Comparison of ENCODE assay signal across 9 mouse cellular contexts in genomic region chr9:123238256-123239045, GRCm38 (mm10). TPM values are rescaled to one million over a fixed set of nuclear protein-coding genes. Genes with fewer than 3 reads are reported as not detected.
DNase-seq lines count a peak whose midpoint lies in the region; ATAC-seq and TF ChIP-seq lines count a peak whose summit lies in the region.
"Had no signal": no experiment of that assay in that cellular context is flagged by ENCODE, and none has a peak within 500 bp of the region (broad histone marks: within the 10 kb centered on the region; RNA-seq: fewer than 3 reads in every experiment).

No protein-coding gene starts in this region.

- 43% methylated on average over 4 of the region's 4 CpGs for WGBS in heart, embryonic 12.5 days

- H3K9me3 ChIP-seq in heart, embryonic 12.5 days (replicated peaks), result no peaks in the 10 kb centered on the region

- ATAC-seq in heart, embryonic 12.5 days (ENCODE audit: insufficient number of reproducible peaks, low FRiP score), result 0 out of 2 replicates have a peak, but pooled peaks have one; percentile 34

- H3K4me2 ChIP-seq in heart, embryonic 12.5 days, result no peak overlapping the region

- TF ChIP-seq CTCF in brain, embryonic 14.5 days (IDR thresholded peaks at IDR 0.05; ENCODE audit: borderline replicate concordance, extremely low read depth, insufficient read depth, insufficient read length), result no peak

- H3K27ac ChIP-seq in heart, embryonic 12.5 days (ENCODE audit: poor library complexity, severe bottlenecking), result peak overlapping the region; percentile 56
- H3K27ac ChIP-seq: layer of hippocampus, adult 2 months had no signal

- H3K9ac ChIP-seq in heart, embryonic 12.5 days, result no peak overlapping the region

- intact Hi-C loops in gastrocnemius, postnatal 36 days (cut with DNase I), result no loop called here

- DNase-seq in kidney, postnatal 10 days, result peak; percentile 29
- no peak for DNase-seq in kidney, postnatal 25 days
- DNase-seq in brain, embryonic 14.5 days (ENCODE audit: low read depth), result peak; percentile 23
- peak; percentile 29 for DNase-seq in lung, postnatal 10 days
- DNase-seq in cerebellum, postnatal 25 days, result no peak
- DNase-seq in gastrocnemius, postnatal 36 days, result no peak
- DNase-seq in adrenal gland, adult 2 months, result no peak

- no peaks in the 10 kb centered on the region for H3K36me3 ChIP-seq in heart, embryonic 12.5 days

- no peak overlapping the region for H3K4me3 ChIP-seq in heart, embryonic 12.5 days
- H3K4me3 ChIP-seq: layer of hippocampus, adult 2 months had no signal

- no peak for TF ChIP-seq POLR2A in brain, embryonic 14.5 days (IDR thresholded peaks at IDR 0.05; ENCODE audit: borderline replicate concordance, extremely low read depth, insufficient read depth, insufficient read length, poor library complexity, severe bottlenecking)

- peaks cover 6% of the 10 kb centered on the region for H3K4me1 ChIP-seq in heart, embryonic 12.5 days (replicated peaks)

- no peaks in the 10 kb centered on the region for H3K27me3 ChIP-seq in heart, embryonic 12.5 days (replicated peaks)

RNA-seq across cellular contexts. Expression of gene Tmem158, which starts 22.1 kb away (rescaled TPM):
- 47.3 and 54.0 TPM in 2 replicates for polyA plus RNA-seq in brain, embryonic 14.5 days (2012; rRNA removed)
- 5.1 and 8.1 TPM in 2 replicates for polyA plus RNA-seq in heart, embryonic 12.5 days (2016; fragmentation: Nextera tagmentation; extraction: Ambion mirVana)
- total RNA-seq in gastrocnemius, postnatal 36 days (2021), result under 1 TPM; 0.76 to 0.89 TPM
- 10 to 100 TPM in 1 of 2 experiments, 1 to 10 TPM in 1; 4.5 to 11.0 TPM for total RNA-seq in adrenal gland, adult 2 months (2021)
- 42.7 and 50.3 TPM in 2 replicates for polyA plus RNA-seq in adrenal gland, adult 2 months (2012; rRNA removed)

RNA-seq across cellular contexts. Expression of gene Cdcp1, which starts 22.6 kb away (rescaled TPM):
- 0.59 and 0.60 TPM in 2 replicates for polyA plus RNA-seq in brain, embryonic 14.5 days (2012; rRNA removed)
- 0.09 and 0.18 TPM in 2 replicates for polyA plus RNA-seq in heart, embryonic 12.5 days (2016; fragmentation: Nextera tagmentation; extraction: Ambion mirVana)
- total RNA-seq in gastrocnemius, postnatal 36 days (2021), result under 1 TPM in 1 of 2 experiments, not detected in 1; 0.10 TPM
- total RNA-seq in adrenal gland, adult 2 months (2021), result under 1 TPM; 0.14 to 0.17 TPM
- polyA plus RNA-seq in adrenal gland, adult 2 months (2012; rRNA removed), result 0.06 and 0.08 TPM in 2 replicates

Comparison
In these comparisons a context has a peak if more than half of its experiments do, and no peak if none do; other contexts are left out.
1. DNase-seq: peak in kidney, postnatal 10 days (single experiment), brain, embryonic 14.5 days (single experiment) and lung, postnatal 10 days (single experiment); none in kidney, postnatal 25 days (0 of 2), cerebellum, postnatal 25 days (0 of 2), gastrocnemius, postnatal 36 days (0 of 2) and adrenal gland, adult 2 months (single experiment).